Mouse (Mus musculus) megakaryocyte, embryonic 14.5 days (primary cell): ENCODE results near the gene Cnot6l. TPM values are rescaled to one million over a fixed set of nuclear protein-coding genes. Genes with fewer than 3 reads are reported as not detected.

Experiments used
- H3K27me3 ChIP-seq: replicated peaks from 2 replicates; pipeline ENCODE3; 2012; ENCODE audit warnings: inconsistent platforms
- H3K36me3 ChIP-seq: replicated peaks from 2 replicates; pipeline ENCODE3; 2012; ENCODE audit warnings: low read length, inconsistent platforms, mixed read lengths
- H3K4me1 ChIP-seq: 2 replicates; pipeline ENCODE4 v1.6.1; 2012; ENCODE audit warnings: inconsistent platforms
- H3K4me3 ChIP-seq: replicated peaks from 2 replicates; pipeline ENCODE3; 2012; ENCODE audit warnings: moderate library complexity, mild to moderate bottlenecking, inconsistent platforms
- H3K9me3 ChIP-seq: 2 replicates; pipeline ENCODE4 v1.6.1; 2012; ENCODE audit warnings: inconsistent platforms
- FLI1 ChIP-seq: IDR thresholded peaks from 2 replicates; pipeline ENCODE4 v1.6.1; 2012; ENCODE audit warnings: low read length, inconsistent platforms, mixed read lengths
- GATA1 ChIP-seq: IDR thresholded peaks from 3 replicates; pipeline ENCODE4 v1.6.1; 2012; ENCODE audit warnings: mixed read lengths, low read length, inconsistent platforms, borderline replicate concordance
- polyA plus RNA-seq: library from polyadenylated mRNA; stranded (reverse); fragments of >175 nt; gene quantifications from 2 replicates; pipeline ENCODE4 v1.2.3, GENCODE M21; 2012; ENCODE audit warnings: low replicate concordance; ENCODE audit not compliant: insufficient read depth

The Cnot6l gene
- polyA plus RNA-seq: 0.35 and 1.6 TPM in 2 replicates

- no peaks in the 10 kb centered on the region for H3K27me3 ChIP-seq
- TF ChIP-seq FLI1: no peak
- TF ChIP-seq GATA1: no peak
Observed at GRCm38 (mm10) chr5:96164021-96164411, at the start of gene Cnot6l. Gene Cnot6l (minus strand): TSS chr5:96164171.

DNA sequence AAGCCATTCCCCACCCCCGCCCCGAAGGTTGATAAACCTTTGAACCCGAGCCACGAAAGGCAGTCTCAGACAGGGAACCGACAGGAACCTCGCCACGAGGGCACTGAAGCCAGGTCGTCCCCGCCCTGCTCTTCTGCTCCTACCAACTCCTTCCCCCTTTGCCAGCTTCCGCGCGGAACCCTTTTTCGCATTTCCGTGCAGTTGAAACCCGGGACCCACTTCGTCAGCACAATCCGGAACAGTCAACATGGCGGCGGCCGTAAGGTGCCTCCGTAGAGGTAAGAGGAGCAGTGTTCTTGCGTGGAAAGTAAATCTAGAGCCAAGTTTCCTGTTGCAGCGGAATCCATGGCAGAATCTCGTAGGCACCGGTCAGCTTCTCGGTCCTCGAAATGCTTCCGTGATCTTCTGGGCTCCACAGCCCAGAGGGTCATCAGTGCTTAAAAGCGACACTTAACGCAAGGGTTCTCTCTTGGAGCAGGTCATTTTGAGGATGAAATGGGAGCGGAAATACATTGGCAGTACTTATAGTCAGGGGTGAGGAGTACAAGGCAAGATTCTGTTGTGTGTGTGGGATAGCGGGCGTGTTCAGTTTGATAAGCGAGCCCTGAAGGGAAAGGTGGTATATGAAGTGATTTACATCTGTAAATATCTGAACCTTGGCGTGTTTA, 46.1 kb upstream of the Cnot6l start:
- TF ChIP-seq GATA1: no peak
- H3K4me1 ChIP-seq: peaks cover 19% of the 10 kb centered on the region
- no peaks in the 10 kb centered on the region for H3K9me3 ChIP-seq
- H3K4me3 ChIP-seq: peak overlapping the region; percentile 97
- peaks cover 15% of the 10 kb centered on the region for H3K36me3 ChIP-seq
- no peaks in the 10 kb centered on the region for H3K27me3 ChIP-seq

More at GRCm38 (mm10) chr5:96164021-96164411, at the start of gene Cnot6l:
- H3K36me3 ChIP-seq: peaks cover 6% of the 10 kb centered on the region
- peaks cover 16% of the 10 kb centered on the region for H3K4me1 ChIP-seq
- H3K9me3 ChIP-seq: peaks cover 7% of the 10 kb centered on the region
- peak within 1 kb of the TSS; percentile 99 for H3K4me3 ChIP-seq

DNA sequence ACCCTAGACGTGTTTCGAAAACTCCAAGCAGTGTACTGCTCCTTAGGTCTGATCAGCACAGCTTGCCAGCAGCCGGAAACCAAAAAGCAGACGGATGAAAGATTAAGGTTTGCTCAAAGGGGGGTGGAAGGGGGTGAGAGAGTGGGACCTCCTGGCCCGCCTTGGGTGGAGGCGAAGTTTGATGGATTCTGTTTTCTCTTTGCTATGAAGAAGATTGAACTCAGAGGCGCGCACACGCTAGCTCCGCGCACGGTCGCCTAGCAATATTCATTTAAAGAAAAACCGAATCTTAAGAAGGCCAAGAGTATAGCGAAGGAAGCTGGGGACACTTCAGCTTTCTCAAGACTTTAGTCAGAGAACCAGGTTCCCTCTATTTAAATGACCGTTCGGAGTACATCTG, 45.5 kb upstream of the Cnot6l start, which contains the start of gene Mrpl1:
Gene Mrpl1 (plus strand): TSS at position 35 of the 400 bp plus-strand sequence.
- H3K9me3 ChIP-seq: no peaks in the 10 kb centered on the region
- peak within 1 kb of the TSS; percentile 97 for H3K4me3 ChIP-seq
- H3K4me1 ChIP-seq: peaks cover 19% of the 10 kb centered on the region
- peaks cover 9% of the 10 kb centered on the region for H3K36me3 ChIP-seq
- TF ChIP-seq FLI1 (no peak), GATA1 (no peak)
- no peaks in the 10 kb centered on the region for H3K27me3 ChIP-seq

- H3K27me3 ChIP-seq: no peaks in the 10 kb centered on the region
- TF ChIP-seq FLI1 (no peak), GATA1 (no peak)
- peak overlapping the region; percentile 67 for H3K4me3 ChIP-seq
Observed at GRCm38 (mm10) chr5:96208543-96208942, 44.6 kb upstream of the Cnot6l start.

DNA sequence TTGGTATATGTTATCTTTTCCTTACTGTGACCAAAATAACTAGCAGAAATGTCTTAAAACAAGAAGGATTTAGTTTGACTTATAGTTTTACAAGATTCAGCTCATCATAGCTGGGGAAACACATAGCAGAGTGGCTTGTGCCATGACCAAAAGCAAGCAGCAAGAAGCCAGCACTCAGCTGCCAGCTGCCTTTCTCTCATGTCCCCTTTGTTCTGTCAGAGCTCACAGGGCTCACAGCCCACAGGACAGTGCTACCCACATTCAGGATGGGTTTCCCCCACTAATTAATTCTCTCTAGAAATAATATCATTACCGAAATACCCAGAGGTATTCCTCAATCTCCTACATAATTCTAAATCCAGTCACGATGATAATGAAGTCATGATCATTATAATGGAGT, 43.6 kb upstream of the Cnot6l start:
- Histone ChIP-seq H3K4me1 (peaks cover 19% of the 10 kb centered on the region), H3K9me3 (no peaks in the 10 kb centered on the region), H3K36me3 (no peaks in the 10 kb centered on the region), H3K27me3 (no peaks in the 10 kb centered on the region), H3K4me3 (no peak overlapping the region)
- TF ChIP-seq GATA1 (no peak), FLI1 (no peak)

More at GRCm38 (mm10) chr5:96208543-96208942, 44.6 kb upstream of the Cnot6l start:
- peaks cover 19% of the 10 kb centered on the region for H3K4me1 ChIP-seq
- H3K9me3 ChIP-seq: no peaks in the 10 kb centered on the region
- H3K36me3 ChIP-seq: no peaks in the 10 kb centered on the region

- no peaks in the 10 kb centered on the region for H3K9me3 ChIP-seq
- no peaks in the 10 kb centered on the region for H3K36me3 ChIP-seq
- no peak overlapping the region for H3K4me3 ChIP-seq
- no peak for TF ChIP-seq FLI1
- no peak for TF ChIP-seq GATA1
- H3K4me1 ChIP-seq: peaks cover 19% of the 10 kb centered on the region
- H3K27me3 ChIP-seq: no peaks in the 10 kb centered on the region
Observed at GRCm38 (mm10) chr5:96206897-96207296, 42.9 kb upstream of the Cnot6l start.

- no peak overlapping the region for H3K4me3 ChIP-seq
- TF ChIP-seq FLI1 (no peak), GATA1 (no peak)
- no peaks in the 10 kb centered on the region for H3K9me3 ChIP-seq
- no peaks in the 10 kb centered on the region for H3K4me1 ChIP-seq
- peaks cover 4% of the 10 kb centered on the region for H3K27me3 ChIP-seq
- H3K36me3 ChIP-seq: no peaks in the 10 kb centered on the region
Observed at GRCm38 (mm10) chr5:96201462-96202154, 37.6 kb upstream of the Cnot6l start.

DNA sequence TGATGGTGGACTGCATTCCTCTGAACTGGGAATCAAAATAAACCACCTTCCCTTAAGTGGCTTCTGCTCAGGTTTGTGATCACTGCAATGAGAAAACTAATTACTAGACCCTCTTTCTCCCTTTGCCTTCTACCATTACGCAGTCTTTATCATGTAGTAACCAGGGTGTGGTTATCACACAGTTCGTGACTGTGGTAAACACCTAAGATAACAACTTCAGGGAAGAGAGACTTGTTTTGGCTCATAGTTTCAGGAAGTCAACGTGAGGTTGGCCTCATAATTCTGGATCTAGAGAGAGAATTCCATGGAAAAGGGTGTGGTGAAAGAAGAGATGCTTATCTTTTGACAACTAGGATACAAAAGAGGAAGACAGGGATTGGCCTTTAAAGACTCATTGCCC, 36.3 kb upstream of the Cnot6l start:
- peaks cover 4% of the 10 kb centered on the region for H3K27me3 ChIP-seq
- H3K4me3 ChIP-seq: no peak overlapping the region
- no peaks in the 10 kb centered on the region for H3K9me3 ChIP-seq
- no peaks in the 10 kb centered on the region for H3K36me3 ChIP-seq
- H3K4me1 ChIP-seq: no peaks in the 10 kb centered on the region
- TF ChIP-seq GATA1 (no peak), FLI1 (no peak)

GRCm38 (mm10) chr5:96198271-96198670, 34.3 kb upstream of the Cnot6l start:
- Histone ChIP-seq H3K4me1 (no peaks in the 10 kb centered on the region), H3K9me3 (no peaks in the 10 kb centered on the region), H3K36me3 (no peaks in the 10 kb centered on the region), H3K27me3 (peaks cover 5% of the 10 kb centered on the region), H3K4me3 (no peak overlapping the region)
- TF ChIP-seq FLI1 (no peak), GATA1 (no peak)

GRCm38 (mm10) chr5:96196547-96197052, 32.6 kb upstream of the Cnot6l start:
- H3K36me3 ChIP-seq: no peaks in the 10 kb centered on the region
- TF ChIP-seq FLI1: no peak
- H3K27me3 ChIP-seq: peaks cover 5% of the 10 kb centered on the region
- no peak overlapping the region for H3K4me3 ChIP-seq
- H3K4me1 ChIP-seq: no peaks in the 10 kb centered on the region
- H3K9me3 ChIP-seq: no peaks in the 10 kb centered on the region
